Mouse (Mus musculus): ENCODE results near the gene Vti1a. TPM values are rescaled to one million over a fixed set of nuclear protein-coding genes. Genes with fewer than 3 reads are reported as not detected.
A peak's percentile ranks its signal among the peaks of the same experiment; 100 is the strongest.

Gene Vti1a
- polyA plus RNA-seq, 1 experiment from 2014 or later: 42.1 TPM

GRCm38 (mm10) chr19:55377465-55377864 is 61.4 kb downstream of the Vti1a start:
- WGBS: 85% methylated on average over 4 of the region's 4 CpGs
- Histone ChIP-seq H3K9ac (ENCODE audit: low read depth, low read length) (no peak overlapping the region), H3K27ac (ENCODE audit: low read length) (peak overlapping the region; percentile 69), H3K27me3 (ENCODE audit: control insufficient read depth, insufficient read depth, low read depth, low read length) (no peaks in the 10 kb centered on the region), H3K9me3 (replicated peaks; ENCODE audit: control insufficient read depth, low read length, poor library complexity, severe bottlenecking) (no peaks in the 10 kb centered on the region), H3K4me3 (ENCODE audit: low read depth, low read length) (no peak overlapping the region), H3K36me3 (ENCODE audit: control insufficient read depth, insufficient read depth, low read length) (no peaks in the 10 kb centered on the region), H3K4me2 (ENCODE audit: low read length) (no peak overlapping the region), H3K4me1 (ENCODE audit: control insufficient read depth, insufficient read depth, low read length) (peaks cover 19% of the 10 kb centered on the region)
- ATAC-seq: peak; percentile 46; the same call in 1 of the 2 replicates

DNA sequence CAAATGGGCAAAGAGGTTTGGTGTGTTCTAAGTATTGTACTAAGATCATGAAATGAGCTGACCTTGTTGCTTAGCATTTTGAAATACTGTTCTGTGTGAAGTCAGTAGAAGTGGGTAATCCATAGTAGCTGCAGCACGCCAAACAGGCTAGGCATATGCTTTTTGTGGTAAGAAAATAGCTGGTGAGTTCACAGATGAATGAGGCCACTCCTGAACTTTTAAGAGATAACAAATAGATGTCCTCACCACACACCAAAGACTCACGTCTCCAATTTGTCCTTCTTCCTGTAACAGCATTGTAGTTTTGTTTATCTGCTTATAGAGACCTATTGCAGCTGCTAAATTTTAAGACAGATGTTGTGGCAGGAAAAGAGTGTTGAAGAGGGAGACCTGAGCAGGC is 62.8 kb downstream of the Vti1a start:
- Histone ChIP-seq H3K36me3 (ENCODE audit: control insufficient read depth, insufficient read depth, low read length) (no peaks in the 10 kb centered on the region), H3K4me1 (ENCODE audit: control insufficient read depth, insufficient read depth, low read length) (peaks cover 19% of the 10 kb centered on the region), H3K27ac (ENCODE audit: low read length) (peak overlapping the region; percentile 61), H3K4me2 (ENCODE audit: low read length) (no peak overlapping the region), H3K27me3 (ENCODE audit: control insufficient read depth, insufficient read depth, low read depth, low read length) (no peaks in the 10 kb centered on the region), H3K9me3 (replicated peaks; ENCODE audit: control insufficient read depth, low read length, poor library complexity, severe bottlenecking) (no peaks in the 10 kb centered on the region), H3K9ac (ENCODE audit: low read depth, low read length) (no peak overlapping the region), H3K4me3 (ENCODE audit: low read depth, low read length) (no peak overlapping the region)
- no peak for ATAC-seq
- WGBS: 51% methylated on average over 2 of the region's 2 CpGs

DNA sequence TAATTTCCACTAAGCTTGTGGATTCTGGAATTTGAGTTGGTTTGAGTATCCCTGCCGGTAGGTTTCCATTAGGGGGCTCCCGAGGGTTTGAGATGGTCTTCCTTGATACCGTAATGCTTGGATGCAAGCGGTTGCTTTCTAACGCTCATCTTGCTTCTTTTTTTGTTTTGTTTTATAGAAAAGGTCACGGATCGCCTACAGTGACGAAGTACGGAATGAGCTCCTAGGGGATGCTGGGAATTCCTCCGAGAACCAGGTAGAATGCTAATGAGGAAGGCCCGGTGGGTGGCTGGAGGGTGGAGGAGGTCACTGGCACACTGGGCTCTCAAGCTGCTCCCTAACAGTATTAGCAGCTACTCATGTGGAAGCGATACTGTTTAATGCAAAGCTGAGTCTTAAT is 64.7 kb downstream of the Vti1a start:
- peak overlapping the region; percentile 50 for H3K27ac ChIP-seq (ENCODE audit: low read length)
- 6% methylated on average over 12 of the region's 12 CpGs for WGBS
- no peaks in the 10 kb centered on the region for H3K27me3 ChIP-seq (ENCODE audit: control insufficient read depth, insufficient read depth, low read depth, low read length)
- 0 out of 2 replicates have a peak, but pooled peaks have one; percentile 47 for ATAC-seq
- no peaks in the 10 kb centered on the region for H3K9me3 ChIP-seq (replicated peaks; ENCODE audit: control insufficient read depth, low read length, poor library complexity, severe bottlenecking)
- H3K4me2 ChIP-seq (ENCODE audit: low read length): peak overlapping the region; percentile 40
- no peak overlapping the region for H3K9ac ChIP-seq (ENCODE audit: low read depth, low read length)
- no peaks in the 10 kb centered on the region for H3K36me3 ChIP-seq (ENCODE audit: control insufficient read depth, insufficient read depth, low read length)
- peak overlapping the region; percentile 13; the same call in 1 of the 2 replicates for H3K4me3 ChIP-seq (ENCODE audit: low read depth, low read length)
- H3K4me1 ChIP-seq (ENCODE audit: control insufficient read depth, insufficient read depth, low read length): peaks cover 19% of the 10 kb centered on the region

- ATAC-seq: no peak
- H3K27me3 ChIP-seq (ENCODE audit: control insufficient read depth, insufficient read depth, low read depth, low read length): no peaks in the 10 kb centered on the region
- peak overlapping the region; percentile 40; the same call in 1 of the 2 replicates for H3K4me2 ChIP-seq (ENCODE audit: low read length)
- H3K36me3 ChIP-seq (ENCODE audit: control insufficient read depth, insufficient read depth, low read length): no peaks in the 10 kb centered on the region
- 33% methylated on average over 7 of the region's 7 CpGs for WGBS
- no peak overlapping the region for H3K9ac ChIP-seq (ENCODE audit: low read depth, low read length)
- peak overlapping the region; percentile 50 for H3K27ac ChIP-seq (ENCODE audit: low read length)
- H3K4me1 ChIP-seq (ENCODE audit: control insufficient read depth, insufficient read depth, low read length): peaks cover 18% of the 10 kb centered on the region
- H3K9me3 ChIP-seq (replicated peaks; ENCODE audit: control insufficient read depth, low read length, poor library complexity, severe bottlenecking): no peaks in the 10 kb centered on the region
- H3K4me3 ChIP-seq (ENCODE audit: low read depth, low read length): no peak overlapping the region
Measured at GRCm38 (mm10) chr19:55381343-55381742, 65.2 kb downstream of the Vti1a start.

GRCm38 (mm10) chr19:55382745-55383144 is 66.7 kb downstream of the Vti1a start:
- peak overlapping the region; percentile 53; the same call in 1 of the 2 replicates for H3K27ac ChIP-seq (ENCODE audit: low read length)
- peaks cover 15% of the 10 kb centered on the region for H3K4me1 ChIP-seq (ENCODE audit: control insufficient read depth, insufficient read depth, low read length)
- no peaks in the 10 kb centered on the region for H3K9me3 ChIP-seq (replicated peaks; ENCODE audit: control insufficient read depth, low read length, poor library complexity, severe bottlenecking)
- no peak overlapping the region for H3K4me3 ChIP-seq (ENCODE audit: low read depth, low read length)
- H3K36me3 ChIP-seq (ENCODE audit: control insufficient read depth, insufficient read depth, low read length): no peaks in the 10 kb centered on the region
- H3K27me3 ChIP-seq (ENCODE audit: control insufficient read depth, insufficient read depth, low read depth, low read length): no peaks in the 10 kb centered on the region
- no peak overlapping the region for H3K9ac ChIP-seq (ENCODE audit: low read depth, low read length)
- no peak overlapping the region for H3K4me2 ChIP-seq (ENCODE audit: low read length)
- ATAC-seq: no peak
- WGBS: 56% methylated on average over 7 of the region's 7 CpGs

GRCm38 (mm10) chr19:55384634-55385033 is 68.5 kb downstream of the Vti1a start:
- H3K27ac ChIP-seq (ENCODE audit: low read length): peak overlapping the region; percentile 58
- WGBS: 57% methylated on average over 15 of the region's 15 CpGs
- H3K4me2 ChIP-seq (ENCODE audit: low read length): peak overlapping the region; percentile 23
- H3K9ac ChIP-seq (ENCODE audit: low read depth, low read length): no peak overlapping the region
- ATAC-seq: peak; percentile 47; the same call in 1 of the 2 replicates
- no peak overlapping the region for H3K4me3 ChIP-seq (ENCODE audit: low read depth, low read length)
- peaks cover 18% of the 10 kb centered on the region for H3K4me1 ChIP-seq (ENCODE audit: control insufficient read depth, insufficient read depth, low read length)
- H3K27me3 ChIP-seq (ENCODE audit: control insufficient read depth, insufficient read depth, low read depth, low read length): no peaks in the 10 kb centered on the region
- no peaks in the 10 kb centered on the region for H3K36me3 ChIP-seq (ENCODE audit: control insufficient read depth, insufficient read depth, low read length)
- no peaks in the 10 kb centered on the region for H3K9me3 ChIP-seq (replicated peaks; ENCODE audit: control insufficient read depth, low read length, poor library complexity, severe bottlenecking)

GRCm38 (mm10) chr19:55389019-55389418 is 72.9 kb downstream of the Vti1a start:
- Histone ChIP-seq H3K4me2 (ENCODE audit: low read length) (peak overlapping the region; percentile 44), H3K36me3 (ENCODE audit: control insufficient read depth, insufficient read depth, low read length) (no peaks in the 10 kb centered on the region), H3K27ac (ENCODE audit: low read length) (peak overlapping the region; percentile 90), H3K9me3 (replicated peaks; ENCODE audit: control insufficient read depth, low read length, poor library complexity, severe bottlenecking) (no peaks in the 10 kb centered on the region), H3K4me3 (ENCODE audit: low read depth, low read length) (0 out of 2 replicates have a peak overlapping the region, but pooled peaks have one; percentile 15), H3K9ac (ENCODE audit: low read depth, low read length) (peak overlapping the region; percentile 57), H3K27me3 (ENCODE audit: control insufficient read depth, insufficient read depth, low read depth, low read length) (no peaks in the 10 kb centered on the region), H3K4me1 (ENCODE audit: control insufficient read depth, insufficient read depth, low read length) (peaks cover 22% of the 10 kb centered on the region)
- WGBS: 24% methylated on average over 10 of the region's 10 CpGs
- peak; percentile 36; the same call in 1 of the 2 replicates for ATAC-seq

DNA sequence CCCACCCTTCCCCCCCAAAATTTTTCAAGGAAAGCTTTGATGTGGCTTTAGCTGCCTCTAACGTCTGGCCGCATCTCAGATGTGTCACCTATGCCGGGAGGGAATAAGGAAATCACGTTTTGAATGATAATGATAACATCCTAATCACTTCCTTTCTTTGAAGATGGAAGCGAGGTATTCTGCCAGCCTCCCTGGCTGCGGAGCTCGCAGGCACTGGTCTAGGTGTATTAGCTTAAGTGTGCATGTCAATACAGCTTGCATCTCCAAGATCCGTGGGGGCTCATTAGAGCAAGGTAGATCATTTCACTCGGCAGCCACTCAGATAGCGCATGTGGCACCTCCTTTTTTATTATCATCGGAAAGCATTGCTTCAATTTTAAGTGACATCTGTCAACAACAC is 74.2 kb downstream of the Vti1a start:
- Histone ChIP-seq H3K9ac (ENCODE audit: low read depth, low read length) (peak overlapping the region; percentile 50), H3K27ac (ENCODE audit: low read length) (peak overlapping the region; percentile 85), H3K4me3 (ENCODE audit: low read depth, low read length) (no peak overlapping the region), H3K4me1 (ENCODE audit: control insufficient read depth, insufficient read depth, low read length) (peaks cover 22% of the 10 kb centered on the region), H3K4me2 (ENCODE audit: low read length) (peak overlapping the region; percentile 37), H3K36me3 (ENCODE audit: control insufficient read depth, insufficient read depth, low read length) (no peaks in the 10 kb centered on the region), H3K9me3 (replicated peaks; ENCODE audit: control insufficient read depth, low read length, poor library complexity, severe bottlenecking) (no peaks in the 10 kb centered on the region), H3K27me3 (ENCODE audit: control insufficient read depth, insufficient read depth, low read depth, low read length) (no peaks in the 10 kb centered on the region)
- ATAC-seq: peak; percentile 81
- 38% methylated on average over 11 of the region's 11 CpGs for WGBS

- WGBS: 92% methylated on average over 11 of the region's 11 CpGs
- Histone ChIP-seq H3K27me3 (ENCODE audit: control insufficient read depth, insufficient read depth, low read depth, low read length) (no peaks in the 10 kb centered on the region), H3K36me3 (ENCODE audit: control insufficient read depth, insufficient read depth, low read length) (no peaks in the 10 kb centered on the region), H3K27ac (ENCODE audit: low read length) (no peak overlapping the region), H3K9me3 (replicated peaks; ENCODE audit: control insufficient read depth, low read length, poor library complexity, severe bottlenecking) (no peaks in the 10 kb centered on the region), H3K9ac (ENCODE audit: low read depth, low read length) (no peak overlapping the region), H3K4me3 (ENCODE audit: low read depth, low read length) (no peak overlapping the region), H3K4me1 (ENCODE audit: control insufficient read depth, insufficient read depth, low read length) (no peaks in the 10 kb centered on the region), H3K4me2 (ENCODE audit: low read length) (no peak overlapping the region)
- ATAC-seq: no peak
Measured at GRCm38 (mm10) chr19:55401638-55402037, 85.5 kb downstream of the Vti1a start.

Data from midbrain, embryonic 16.5 days (tissue).